Mouse (Mus musculus): ENCODE data around the gene Gm2916.
"Not testable (repeated sequence)": the region's sequence is repeated elsewhere in the genome, so short reads cannot be mapped to it uniquely, and the experiment has no call there.

- TF ChIP-seq CTCF, EP300 (IDR thresholded peaks at IDR 0.05; ENCODE audit: low read depth): not testable (repeated sequence)
Observed at GRCm38 (mm10) chr14:3883872-3884271, at the start of gene Gm2916.
